Mouse (Mus musculus): Measurements from ENCODE around the gene Cutc.

- TF ChIP-seq FLI1 (IDR thresholded peaks at IDR 0.05; ENCODE audit: low read length) (no peak), GATA1 (IDR thresholded peaks at IDR 0.05; ENCODE audit: borderline replicate concordance, low read length) (no peak)
These were observed 22.6 kb downstream of the Cutc start for GRCm38 (mm10) chr19:43775433-43775832.

Data from megakaryocyte, embryonic 14.5 days (primary cell).